Mouse (Mus musculus) T-helper 17 cell (primary cell): ENCODE measurements around the gene Gm37240.

ENCODE experiments used
- in situ Hi-C, 2 experiments: fragments of 300-600 bp; cut with MboI, MseI; formaldehyde crosslinking; loops; 1 replicate in 1 of 2; 2 replicates in 1 of 2; pipeline ENCODE4 v1.15.1; 2025; ENCODE audit warnings: high pct_unique_total_duplicates in 2 of 2

The Gm37240 gene

DNA sequence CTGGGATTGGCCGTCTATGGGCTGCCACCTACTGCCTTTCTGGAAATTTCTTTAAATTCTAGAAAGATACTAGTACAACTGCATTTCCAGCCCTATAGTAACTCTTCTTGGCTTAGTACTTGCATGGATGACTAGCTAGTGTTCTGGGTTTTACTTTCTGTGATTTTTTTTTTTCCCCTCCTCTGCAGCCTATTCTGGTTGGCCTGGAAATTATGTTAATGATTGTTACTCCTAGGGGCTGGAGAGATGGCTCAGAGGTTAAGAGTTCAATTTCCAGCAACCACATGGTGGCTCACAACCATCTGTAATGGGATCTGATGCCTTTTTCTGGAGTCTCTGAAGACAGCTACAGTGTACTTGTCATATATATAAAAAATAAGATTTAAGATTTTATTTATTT is 1036.9 kb downstream of the Gm37240 start:
- in situ Hi-C loops: no loop called here

DNA sequence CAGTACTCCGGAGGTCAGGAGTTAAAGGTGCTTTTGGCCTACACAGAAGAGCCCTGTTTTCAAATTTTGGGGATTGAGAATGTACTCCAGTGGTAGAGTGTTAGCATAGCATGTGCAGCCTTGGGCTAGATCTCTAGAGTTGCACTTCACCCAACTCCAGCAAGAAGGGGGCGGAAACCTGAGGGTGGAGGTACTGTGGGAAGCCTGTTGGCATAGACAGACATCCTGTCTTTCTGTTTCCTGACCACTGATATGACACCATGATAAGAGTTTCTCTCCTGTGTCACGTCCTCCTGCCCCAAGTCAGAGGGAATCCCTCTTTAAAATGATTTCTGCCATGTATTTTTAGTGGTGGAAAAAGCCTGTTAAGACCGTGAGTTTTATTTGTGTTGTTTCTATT is 1038.5 kb downstream of the Gm37240 start:
- in situ Hi-C loops: loop anchor here (5.0 to 25.0 kb wide), 3 partner anchors 36 to 786 kb away; no protein-coding TSS in a partner anchor

DNA sequence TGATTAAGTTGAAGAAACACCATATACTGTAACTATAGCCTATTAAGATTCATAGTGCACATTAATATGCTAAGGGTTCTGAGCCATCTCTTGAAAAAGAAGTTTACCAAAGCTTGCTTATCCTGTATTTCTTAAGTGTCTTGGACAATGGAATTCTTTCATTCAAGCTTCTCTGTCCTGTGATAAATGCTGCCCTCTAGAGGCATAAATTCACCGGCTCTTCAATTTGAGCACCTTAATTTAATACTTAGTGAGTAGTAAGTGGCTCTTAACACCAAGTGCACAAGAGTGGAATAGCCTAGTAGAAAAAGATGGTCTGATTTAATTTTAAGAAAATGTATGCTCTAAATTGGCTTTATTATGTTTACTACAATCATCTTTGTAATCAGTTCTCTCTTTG is 1043.7 kb downstream of the Gm37240 start:
- in situ Hi-C loops: loop anchor here in 1 of 2 experiments (25.0 kb wide), 1 partner anchor 781 kb away; no protein-coding TSS in a partner anchor

DNA sequence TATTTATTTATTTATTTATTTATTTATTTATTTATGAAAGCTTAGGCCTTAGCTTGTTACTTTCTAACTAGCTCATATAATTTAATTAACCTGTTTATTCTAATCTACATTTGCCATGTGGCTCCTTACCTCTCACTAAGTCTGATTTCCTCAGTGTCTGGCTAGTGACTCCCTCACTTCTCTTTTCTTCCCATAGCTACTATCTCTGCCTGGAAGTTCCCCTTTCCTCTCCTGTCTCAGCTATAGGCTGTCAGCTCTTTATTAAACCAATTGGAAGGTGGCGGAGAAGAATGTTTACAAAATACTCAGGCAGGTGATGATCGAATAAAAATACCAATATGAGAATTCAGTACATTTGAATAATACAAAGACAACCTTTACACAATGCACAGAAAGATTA is 1044.5 kb downstream of the Gm37240 start:
- in situ Hi-C loops: loop anchor here in 1 of 2 experiments (25.0 kb wide), 1 partner anchor 780 kb away; no protein-coding TSS in a partner anchor

DNA sequence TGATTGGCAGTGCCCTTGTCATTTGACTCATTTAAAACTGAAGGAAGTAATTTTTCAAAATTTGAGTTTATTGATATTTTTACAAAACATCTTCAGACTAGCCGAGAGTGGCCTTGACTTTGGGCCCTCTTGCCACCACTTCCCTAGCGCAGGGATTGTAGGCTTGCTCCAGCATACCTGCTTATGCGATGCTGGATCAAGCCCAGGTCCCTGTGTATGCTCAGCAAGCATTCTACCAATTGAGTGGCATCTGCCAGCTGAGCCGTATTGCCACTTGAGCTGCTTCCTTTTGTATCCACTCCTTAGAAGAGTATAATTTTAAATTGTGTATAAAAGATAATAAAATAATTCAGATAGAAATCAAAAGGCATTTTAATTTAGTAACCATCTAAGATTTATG is 1046.0 kb downstream of the Gm37240 start:
- in situ Hi-C loops: loop anchor here in 1 of 2 experiments (25.0 kb wide), 1 partner anchor 779 kb away; no protein-coding TSS in a partner anchor

DNA sequence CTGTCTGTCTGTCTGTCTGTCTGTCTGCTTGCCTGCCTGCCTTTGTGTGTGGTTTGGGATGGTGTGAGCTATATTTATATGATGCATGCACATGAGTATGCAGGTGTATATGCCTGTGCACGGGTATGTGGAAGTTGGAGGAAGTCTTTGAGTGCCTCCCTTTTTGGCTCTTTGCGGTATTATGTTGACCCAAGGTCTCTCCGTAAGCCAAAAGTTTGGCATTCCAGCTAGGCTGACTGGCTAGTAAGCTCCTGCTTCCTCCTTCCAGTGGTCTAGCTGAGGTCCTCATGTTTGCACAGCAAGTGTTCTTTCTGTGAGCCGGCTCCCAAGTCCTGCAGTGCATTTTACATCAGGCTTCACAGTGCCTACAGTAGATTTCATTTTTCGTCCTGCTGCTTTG is 1047.8 kb downstream of the Gm37240 start:
- in situ Hi-C loops: loop anchor here in 1 of 2 experiments (25.0 kb wide), 1 partner anchor 777 kb away; no protein-coding TSS in a partner anchor

DNA sequence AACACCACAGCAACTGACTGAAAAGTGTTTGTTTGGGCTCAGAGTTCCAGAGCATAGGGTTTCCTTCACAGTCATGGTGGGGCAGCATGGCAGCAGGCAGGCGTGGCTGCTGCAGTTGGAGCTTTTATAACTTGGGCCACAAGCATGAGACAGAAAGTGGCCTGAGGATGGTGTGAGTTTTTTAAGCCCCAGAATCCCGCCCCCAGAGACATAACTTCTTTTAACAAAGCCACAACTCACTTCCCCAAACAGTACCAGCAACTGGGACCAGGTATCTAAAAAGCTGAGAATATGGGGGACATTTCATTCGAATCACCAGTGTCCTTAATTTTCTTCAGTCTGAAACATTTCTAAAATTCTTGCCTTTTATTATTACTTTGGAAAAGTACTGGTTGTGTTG is 1049.3 kb downstream of the Gm37240 start:
- in situ Hi-C loops: loop anchor here in 1 of 2 experiments (25.0 kb wide), 1 partner anchor 776 kb away; no protein-coding TSS in a partner anchor

DNA sequence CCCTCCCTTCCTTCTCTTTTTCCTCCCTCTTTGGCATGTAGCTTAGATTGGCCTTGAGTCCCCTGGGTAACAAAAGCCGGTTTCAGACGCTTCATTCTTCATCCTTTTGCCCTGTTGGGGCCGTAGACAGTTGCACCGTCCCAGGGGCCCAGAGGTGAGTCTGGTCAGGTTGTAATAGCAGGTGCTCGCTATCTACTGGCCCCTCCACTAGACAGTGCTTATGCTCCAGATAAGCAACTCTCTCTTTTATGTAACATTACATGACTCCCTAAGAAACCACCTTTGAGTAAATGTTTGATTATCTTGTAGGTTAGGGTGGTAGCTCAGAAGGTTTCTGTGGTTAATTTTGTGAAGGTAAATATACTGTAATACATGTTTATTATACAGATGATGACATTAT is 1051.3 kb downstream of the Gm37240 start:
- in situ Hi-C loops: loop anchor here in 1 of 2 experiments (25.0 kb wide), 1 partner anchor 774 kb away; no protein-coding TSS in a partner anchor

DNA sequence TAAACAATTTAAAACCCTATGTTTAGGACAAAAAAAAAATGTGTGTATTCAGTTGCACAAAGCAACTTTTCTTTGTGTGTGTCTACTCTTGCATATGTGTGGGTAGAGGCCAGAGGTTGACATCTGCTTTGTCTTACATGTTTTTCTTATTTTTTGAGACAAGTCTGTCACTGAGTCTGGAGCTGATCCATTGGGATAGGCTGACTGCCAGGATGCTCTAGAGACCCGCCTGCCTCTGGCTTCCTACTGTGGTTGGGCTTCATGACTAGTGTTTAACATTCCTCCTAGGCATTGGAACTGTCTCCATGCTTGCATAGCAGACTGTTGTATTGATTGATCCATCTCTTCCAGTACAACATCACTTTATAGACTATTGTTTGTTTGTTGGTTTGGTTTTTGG is 1058.0 kb downstream of the Gm37240 start:
- in situ Hi-C loops: loop anchor here in 1 of 2 experiments (25.0 kb wide), 1 partner anchor 767 kb away; no protein-coding TSS in a partner anchor

DNA sequence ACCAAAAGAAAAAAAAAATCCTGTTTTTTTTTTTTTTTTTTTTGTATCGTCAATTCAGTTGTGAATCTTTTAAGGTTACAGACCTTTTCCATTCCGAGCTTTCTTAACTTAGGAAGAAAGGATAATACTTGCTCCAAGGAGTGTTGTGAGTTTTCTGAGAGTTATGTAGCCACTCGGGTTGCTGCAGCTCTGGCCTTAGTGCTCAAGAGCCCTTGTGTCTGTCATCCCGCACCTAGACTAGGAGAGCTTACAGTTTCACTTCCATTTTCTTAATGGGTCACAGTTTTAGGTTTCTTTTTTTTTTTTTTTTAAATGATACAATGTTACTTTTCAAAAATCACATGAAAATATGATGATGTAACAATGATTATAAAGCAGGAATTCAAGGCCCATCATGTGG is 1059.7 kb downstream of the Gm37240 start:
- in situ Hi-C loops: loop anchor here in 1 of 2 experiments (25.0 kb wide), 1 partner anchor 765 kb away; no protein-coding TSS in a partner anchor

DNA sequence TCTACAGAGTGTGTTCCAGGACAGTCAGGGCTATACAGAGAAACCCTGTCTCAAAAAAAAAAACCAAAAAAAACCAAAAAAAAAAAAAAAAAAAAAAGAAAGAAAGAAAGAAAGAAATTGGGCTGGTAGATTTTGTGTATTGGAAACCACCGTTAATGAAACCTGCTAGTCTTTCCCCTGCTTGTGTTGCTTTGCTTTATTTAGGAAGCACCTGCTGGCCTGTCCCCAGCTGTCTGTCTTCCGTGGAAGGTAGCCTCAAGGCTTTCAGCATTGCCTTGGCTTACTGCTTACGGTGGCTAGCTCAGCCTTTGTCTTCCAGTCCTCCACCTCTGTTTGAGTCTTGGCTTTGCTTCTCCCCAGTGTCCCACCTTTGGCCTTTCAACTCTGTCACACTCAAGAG is 1060.4 kb downstream of the Gm37240 start:
- in situ Hi-C loops: loop anchor here in 1 of 2 experiments (25.0 kb wide), 1 partner anchor 765 kb away; no protein-coding TSS in a partner anchor

DNA sequence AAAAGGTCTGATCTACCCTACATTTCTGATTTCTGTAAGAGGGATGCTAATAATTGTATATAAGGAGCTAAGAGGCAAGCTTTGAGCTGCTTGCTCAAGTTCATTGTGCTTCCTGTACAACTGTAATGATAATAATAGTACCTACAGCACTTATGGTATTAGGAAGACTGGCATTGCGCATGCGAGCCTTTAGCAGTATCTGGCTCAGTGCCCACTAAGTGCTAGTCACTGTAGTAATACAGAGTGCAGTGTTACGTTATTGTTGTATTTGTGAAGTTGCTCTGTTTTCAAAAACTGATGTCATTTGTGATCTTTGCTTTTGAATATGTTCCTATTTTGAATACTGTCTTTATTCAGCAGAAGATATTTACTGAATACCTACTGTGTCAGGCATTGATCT is 1060.9 kb downstream of the Gm37240 start:
- in situ Hi-C loops: loop anchor here in 1 of 2 experiments (25.0 kb wide), 1 partner anchor 764 kb away; no protein-coding TSS in a partner anchor

DNA sequence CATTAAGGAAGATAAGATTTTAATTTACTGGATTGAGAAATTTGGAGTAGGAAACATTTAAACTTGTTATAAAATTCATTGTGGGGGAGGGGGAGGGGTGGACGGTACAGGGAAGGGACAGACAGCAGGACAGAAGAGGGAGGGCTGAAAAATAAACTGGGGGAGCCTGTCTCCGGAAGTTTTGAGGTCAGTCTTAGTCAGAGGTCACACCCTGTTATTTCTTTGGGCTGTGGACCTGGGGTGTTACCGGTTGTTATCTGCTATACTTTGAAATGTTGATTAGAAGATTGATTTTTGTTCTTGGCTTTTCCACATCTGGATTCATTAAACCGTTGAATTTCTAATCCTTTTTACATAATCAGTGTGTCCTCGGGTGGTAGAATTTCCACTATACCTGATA is 1061.3 kb downstream of the Gm37240 start:
- in situ Hi-C loops: loop anchor here in 1 of 2 experiments (25.0 kb wide), 1 partner anchor 764 kb away; no protein-coding TSS in a partner anchor

DNA sequence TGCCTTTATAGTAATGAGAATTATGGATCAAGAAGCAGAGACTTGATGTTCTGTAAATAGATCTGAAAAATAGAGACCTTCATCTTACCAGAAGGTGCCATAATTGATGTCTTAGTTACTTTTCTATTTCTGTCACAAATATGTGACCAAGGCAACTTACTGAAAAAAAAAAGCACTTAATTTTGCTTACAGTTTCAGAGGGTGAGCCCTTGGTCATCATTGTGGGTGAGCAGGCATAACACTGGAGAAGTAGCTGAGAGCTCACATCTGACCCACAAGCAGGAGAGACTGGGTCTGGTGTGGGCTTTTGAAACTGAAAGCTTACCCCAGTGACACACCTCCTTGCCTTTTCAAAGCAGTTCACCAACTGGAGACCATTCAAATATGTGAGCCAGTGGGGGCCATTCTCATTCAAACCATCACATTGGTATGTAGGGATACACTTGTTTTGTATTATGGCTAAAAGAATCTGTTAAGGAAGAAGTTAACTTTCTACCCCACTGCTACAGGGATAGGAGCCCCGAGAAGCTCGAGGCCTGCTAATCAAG is 1066.6 kb downstream of the Gm37240 start:
- in situ Hi-C loops: no loop called here

DNA sequence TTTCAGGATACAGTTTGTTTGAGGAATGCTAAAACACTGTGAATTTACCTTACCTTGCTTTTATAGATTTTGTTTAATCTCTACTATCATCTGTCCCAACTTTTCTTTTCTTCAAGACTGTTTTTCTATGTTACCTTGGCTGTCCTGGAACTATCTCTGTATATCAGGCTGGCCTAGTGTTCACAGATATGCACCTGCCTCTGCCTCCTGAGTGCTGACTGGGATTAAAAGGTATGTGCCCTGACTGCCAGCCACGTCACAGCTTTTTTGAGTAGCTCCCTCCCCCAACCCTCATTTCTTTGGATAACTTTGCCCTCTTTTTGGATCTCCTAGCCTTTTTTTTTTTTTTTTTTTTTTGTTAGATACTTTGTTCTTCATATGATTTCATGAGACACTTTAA is 1070.4 kb downstream of the Gm37240 start:
- in situ Hi-C loops: loop anchor here in 1 of 2 experiments (10.0 kb wide), 2 partner anchors 132 to 1858 kb away; no protein-coding TSS in a partner anchor

DNA sequence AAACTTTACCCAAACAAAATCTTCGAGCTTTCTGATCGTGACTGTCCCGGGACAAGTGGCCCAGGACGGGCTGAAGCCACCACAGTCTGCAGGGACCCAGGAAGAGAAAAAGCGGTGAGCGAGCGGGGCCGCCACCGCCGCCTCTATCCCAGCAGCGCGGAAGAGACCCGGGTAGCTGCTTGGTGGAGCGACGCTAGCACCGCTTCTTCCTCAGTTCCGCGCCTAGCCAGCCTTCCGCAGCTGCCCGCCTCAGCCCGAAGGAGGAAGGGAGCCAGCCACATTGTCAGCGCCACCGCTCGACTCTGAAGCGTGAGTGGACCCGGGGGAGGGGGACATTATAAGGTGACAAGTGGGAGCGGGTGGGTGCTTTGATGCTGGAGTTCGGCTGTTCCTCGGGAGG is 1071.9 kb downstream of the Gm37240 start:
- in situ Hi-C loops: loop anchor here in 1 of 2 experiments (10.0 kb wide), 2 partner anchors 131 to 1859 kb away; no protein-coding TSS in a partner anchor

DNA sequence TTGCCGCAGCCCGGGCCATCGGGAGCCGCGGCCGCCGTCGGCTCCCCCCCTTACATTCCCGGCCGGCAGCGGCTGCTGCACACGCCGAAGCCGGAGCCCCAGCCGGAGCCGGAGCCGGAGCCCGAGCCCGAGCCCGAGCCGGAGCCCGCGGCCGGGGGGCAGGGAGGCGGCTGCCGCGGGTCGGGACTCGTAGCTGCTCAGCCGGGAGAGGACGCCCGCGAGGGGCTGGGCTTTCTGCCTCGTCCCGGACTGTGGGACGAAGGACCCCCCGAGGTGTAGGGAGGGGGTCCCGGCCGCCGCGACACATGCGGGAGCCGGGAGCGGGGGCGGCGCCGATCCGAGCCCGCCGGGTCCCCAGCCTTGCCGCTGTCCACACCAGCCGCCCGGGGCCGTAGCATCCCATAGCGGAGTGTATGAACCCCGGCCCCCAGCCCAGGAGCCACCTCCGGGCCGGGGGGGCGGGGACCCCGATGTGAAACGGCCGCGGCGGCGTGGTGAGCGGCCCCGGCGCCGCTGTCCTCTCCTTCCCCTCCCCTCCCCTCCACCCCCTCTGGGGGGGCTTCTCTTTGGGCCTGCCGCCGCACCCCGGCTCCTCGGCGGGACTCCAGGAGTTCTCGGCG is 1072.4 kb downstream of the Gm37240 start, which contains the start of gene Fbxw7:
Gene Fbxw7, plus strand, starts transcription at position 507 of the 620 bp plus-strand sequence.
- in situ Hi-C loops: loop anchor here (5.0 to 10.0 kb wide), 3 partner anchors 32 to 1860 kb away; no protein-coding TSS in a partner anchor

DNA sequence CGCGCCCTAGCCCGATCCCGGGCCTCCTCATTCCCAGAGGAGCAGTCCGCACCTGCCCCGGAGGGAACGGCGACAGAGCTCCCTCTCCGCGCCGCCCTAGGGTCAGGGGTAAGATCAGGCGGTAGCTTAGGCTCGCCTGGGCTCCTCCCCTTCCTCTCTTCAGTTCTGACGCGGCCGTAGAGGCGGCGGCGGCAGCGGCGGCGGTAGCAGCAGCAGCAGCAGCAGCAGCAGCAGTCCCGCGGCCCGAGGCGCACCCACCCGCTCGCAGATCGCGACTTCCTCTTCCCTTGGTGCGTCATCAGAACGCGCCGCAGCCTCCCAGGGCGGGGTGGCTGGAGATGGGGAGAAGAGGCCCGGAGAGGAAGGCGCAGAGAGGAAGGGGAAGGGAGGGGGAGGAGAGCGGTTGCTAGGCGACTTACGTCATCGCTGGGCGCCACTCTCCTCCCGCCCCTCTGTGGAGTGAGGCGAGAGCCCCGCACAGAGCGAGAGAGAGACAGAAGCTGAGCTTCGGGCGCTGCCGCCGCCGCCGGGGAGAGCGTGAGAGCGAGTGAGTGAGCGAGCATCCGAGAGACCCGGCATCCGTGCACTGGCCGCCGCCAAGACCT is 1073.1 kb downstream of the Gm37240 start:
- in situ Hi-C loops: loop anchor here (5.0 to 10.0 kb wide), 3 partner anchors 33 to 1861 kb away; no protein-coding TSS in a partner anchor

DNA sequence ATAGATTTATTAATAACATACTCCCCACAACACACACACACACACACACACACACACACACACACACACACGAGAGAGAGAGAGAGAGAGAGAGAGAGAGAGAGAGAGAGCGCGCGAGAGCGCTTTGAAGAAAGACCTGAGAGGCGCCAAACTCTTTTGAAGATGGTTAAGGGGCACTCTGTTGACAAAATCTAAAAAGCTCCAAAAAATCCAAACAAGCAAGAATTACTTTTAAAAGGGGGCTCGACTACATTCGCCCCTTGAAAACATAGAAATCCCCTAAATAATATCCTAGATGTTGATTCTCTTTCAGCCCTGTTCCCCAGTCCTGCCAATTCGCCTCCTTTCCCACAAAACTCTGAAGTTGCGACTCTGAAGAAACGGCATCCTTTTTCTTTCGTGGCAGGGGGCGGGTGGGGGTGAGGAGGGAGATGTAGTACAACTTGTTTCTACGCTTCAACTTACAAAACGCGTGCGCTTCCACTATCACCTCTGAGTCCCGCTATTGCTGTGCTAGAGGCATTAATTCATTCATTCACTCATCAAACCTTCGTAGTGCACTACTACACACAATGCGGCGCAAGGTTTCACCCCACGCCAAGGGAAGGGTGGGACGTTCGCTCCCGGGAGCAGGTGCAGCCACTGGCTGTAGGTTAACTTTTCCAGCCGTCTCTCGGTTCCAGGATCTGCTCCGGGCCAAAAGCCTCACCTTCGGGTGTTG is 1073.7 kb downstream of the Gm37240 start:
- in situ Hi-C loops: loop anchor here (5.0 to 10.0 kb wide), 3 partner anchors 34 to 1861 kb away; no protein-coding TSS in a partner anchor

DNA sequence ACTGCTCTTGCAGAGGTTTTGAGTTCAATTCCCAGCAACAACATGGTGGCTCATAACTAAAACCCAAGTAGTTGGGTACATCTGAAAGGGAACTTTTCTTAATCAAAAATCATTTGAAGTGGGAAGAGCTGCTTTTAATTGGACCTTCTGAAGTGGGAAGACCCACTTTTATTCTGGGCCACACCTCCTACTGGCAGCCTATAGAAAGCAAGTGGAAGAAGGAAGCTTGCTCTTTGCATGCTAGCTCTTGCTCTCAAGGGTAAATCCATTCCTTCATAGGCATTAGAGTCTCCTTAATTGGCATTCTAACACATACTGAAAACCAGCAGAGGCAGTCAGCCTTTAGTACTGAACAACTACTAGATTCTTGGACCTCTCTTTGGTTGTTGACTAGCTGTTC is 1076.5 kb downstream of the Gm37240 start:
- in situ Hi-C loops: loop anchor here (5.0 to 10.0 kb wide), 3 partner anchors 36 to 1864 kb away; no protein-coding TSS in a partner anchor

DNA sequence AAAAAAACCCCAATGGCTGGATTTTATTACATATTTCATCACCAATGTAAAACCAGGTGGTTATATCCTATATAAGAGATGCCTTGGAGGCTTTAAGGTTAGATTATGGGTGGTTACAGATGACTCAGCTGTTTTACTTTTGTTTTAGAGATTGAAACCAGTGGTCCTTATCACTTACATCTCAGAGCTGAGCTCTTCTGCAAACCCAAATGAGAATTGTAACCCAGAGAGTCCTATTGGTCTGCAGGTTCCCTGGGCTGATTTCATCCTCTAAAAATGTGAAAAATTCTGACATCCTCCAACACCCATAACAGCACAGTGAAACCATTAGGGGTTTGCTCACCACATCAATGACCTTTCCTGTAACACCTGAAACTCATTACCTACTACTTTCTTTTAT is 1078.4 kb downstream of the Gm37240 start:
- in situ Hi-C loops: no loop called here
